In genomic region chr6:88940090-88940916, GRCm38 (mm10) we compare ENCODE assay signal across 9 mouse cellular contexts. TPM values are rescaled to one million over a fixed set of nuclear protein-coding genes. Genes with fewer than 3 reads are reported as not detected.
DNase-seq lines count a peak whose midpoint lies in the region; ATAC-seq and TF ChIP-seq lines count a peak whose summit lies in the region.
"Had no signal": no experiment of that assay in that cellular context is flagged by ENCODE, and none has a peak within 500 bp of the region (broad histone marks: within the 10 kb centered on the region; RNA-seq: fewer than 3 reads in every experiment).

No protein-coding gene starts in this region.

- no peaks in the 10 kb centered on the region for H3K79me2 ChIP-seq in heart, adult 2 months (replicated peaks; ENCODE audit: control insufficient read depth, insufficient read depth, low read length)

- ATAC-seq in heart, postnatal 0 days (ENCODE audit: insufficient read depth, low read depth) = no peak
- no peak for ATAC-seq in kidney, embryonic 15.5 days (replicated peaks; ENCODE audit: low FRiP score)

- H3K9me3 ChIP-seq in heart, postnatal 0 days (replicated peaks; ENCODE audit: control insufficient read depth, low read length) = no peaks in the 10 kb centered on the region
- H3K9me3 ChIP-seq in kidney, embryonic 15.5 days (replicated peaks) = no peaks in the 10 kb centered on the region
- H3K9me3 ChIP-seq: hindbrain, embryonic 15.5 days had no signal

- WGBS in heart, adult 2 months = 65% methylated on average over 9 of the region's 9 CpGs
- 64% methylated on average over 9 of the region's 9 CpGs for WGBS in heart, postnatal 0 days
- WGBS in kidney, embryonic 15.5 days = 77% methylated on average over 9 of the region's 9 CpGs

- peaks cover 9% of the 10 kb centered on the region for H3K4me1 ChIP-seq in heart, adult 2 months (ENCODE audit: control insufficient read depth, insufficient read depth, low read length)
- H3K4me1 ChIP-seq in heart, postnatal 0 days (ENCODE audit: control insufficient read depth, insufficient read depth) = peaks cover 30% of the 10 kb centered on the region
- H3K4me1 ChIP-seq in kidney, embryonic 15.5 days = 0 out of 2 replicates have a peak, but pooled peaks cover 2% of the 10 kb centered on the region

- H3K27me3 ChIP-seq in heart, adult 2 months (ENCODE audit: control insufficient read depth, insufficient read depth, low read length) = no peaks in the 10 kb centered on the region
- no peaks in the 10 kb centered on the region for H3K27me3 ChIP-seq in heart, postnatal 0 days (ENCODE audit: control insufficient read depth, insufficient read depth, low read length)
- no peaks in the 10 kb centered on the region for H3K27me3 ChIP-seq in kidney, embryonic 15.5 days
- H3K27me3 ChIP-seq: hindbrain, embryonic 15.5 days had no signal

- no peaks in the 10 kb centered on the region for H3K36me3 ChIP-seq in heart, adult 2 months (ENCODE audit: control insufficient read depth, insufficient read depth, low read length)
- no peaks in the 10 kb centered on the region for H3K36me3 ChIP-seq in heart, postnatal 0 days (replicated peaks; ENCODE audit: control insufficient read depth, insufficient read depth, low read length)
- no peaks in the 10 kb centered on the region for H3K36me3 ChIP-seq in kidney, embryonic 15.5 days
- H3K36me3 ChIP-seq: hindbrain, embryonic 15.5 days had no signal

- no peak for TF ChIP-seq POLR2A in heart, adult 2 months (IDR thresholded peaks at IDR 0.05; ENCODE audit: insufficient read depth, low read depth, low read length)

- H3K4me2 ChIP-seq in heart, postnatal 0 days (ENCODE audit: low read depth, low read length) = peak overlapping the region; percentile 30
- H3K4me2 ChIP-seq in kidney, embryonic 15.5 days = no peak overlapping the region
- H3K4me2 ChIP-seq: hindbrain, embryonic 15.5 days had no signal

- intact Hi-C loops in heart, adult 2 months (cut with DNase I) = no loop called here
- intact Hi-C loops in heart, postnatal 10 days (cut with DNase I) = no loop called here

- no peak for TF ChIP-seq CTCF in heart, adult 2 months (IDR thresholded peaks at IDR 0.05)
- no peak for TF ChIP-seq CTCF in heart, postnatal 0 days (IDR thresholded peaks at IDR 0.05; ENCODE audit: low read depth)

- peak overlapping the region; percentile 43 for H3K9ac ChIP-seq in heart, adult 2 months (ENCODE audit: low read depth, low read length)
- H3K9ac ChIP-seq in heart, postnatal 0 days (replicated peaks; ENCODE audit: low read depth, low read length) = peak overlapping the region; percentile 26; the same call in 1 of the 2 replicates
- H3K9ac ChIP-seq in kidney, embryonic 15.5 days = no peak overlapping the region
- H3K9ac ChIP-seq: hindbrain, embryonic 15.5 days had no signal

- H3K4me3 ChIP-seq in heart, adult 2 months = no peak overlapping the region
- H3K4me3 ChIP-seq in heart, postnatal 0 days (ENCODE audit: low read depth, low read length) = no peak overlapping the region
- no peak overlapping the region for H3K4me3 ChIP-seq in kidney, embryonic 15.5 days (replicated peaks)
- H3K4me3 ChIP-seq: hindbrain, embryonic 15.5 days had no signal

- DNase-seq in heart, adult 2 months = peak in 1 of 2 experiments; percentile 38
- DNase-seq in heart, postnatal 10 days = no peak
- DNase-seq in spleen, postnatal 36 days (ENCODE audit: low spot score in 2 of 2) = peak; percentile 15 to 24
- no peak for DNase-seq in spleen, adult 12 weeks (ENCODE audit: low spot score)
- no peak for DNase-seq in heart, postnatal 0 days (ENCODE audit: low spot score)
- DNase-seq in natural killer cell, adult 2 months (ENCODE audit: low spot score in 2 of 2) = peak; percentile 41 to 56
- no peak for DNase-seq in right cerebral cortex, adult 2 months (ENCODE audit: low spot score in 2 of 2)

- H3K27ac ChIP-seq in heart, adult 2 months = peak overlapping the region; percentile 93
- H3K27ac ChIP-seq in heart, postnatal 0 days (ENCODE audit: low read depth) = peak overlapping the region; percentile 93
- H3K27ac ChIP-seq in kidney, embryonic 15.5 days = no peak overlapping the region

- no peak for TF ChIP-seq EP300 in heart, adult 2 months (IDR thresholded peaks at IDR 0.05; ENCODE audit: insufficient read depth, low read depth, low read length)
- TF ChIP-seq EP300 in heart, postnatal 0 days (IDR thresholded peaks at IDR 0.05; ENCODE audit: low read depth) = no peak

RNA-seq across cellular contexts. Expression of gene Tpra1, which starts 38.3 kb away (rescaled TPM):
- total RNA-seq in heart, adult 2 months (2021) = 10 to 100 TPM; 34.4 to 34.8 TPM
- 88.0 and 118 TPM in 2 replicates for polyA plus RNA-seq in heart, adult 2 months (2012; rRNA removed)
- 10 to 100 TPM; 31.8 to 34.3 TPM for total RNA-seq in heart, postnatal 10 days (2021)
- 45.9 and 131 TPM in 2 replicates for total RNA-seq in heart, postnatal 0 days (2014; rRNA removed; ENCODE audit: low replicate concordance)
- polyA plus RNA-seq in heart, postnatal 0 days (2015; fragmentation: Nextera tagmentation; extraction: Ambion mirVana) = 39.1 and 46.9 TPM in 2 replicates
- 68.3 and 75.1 TPM in 2 replicates for polyA plus RNA-seq in kidney, embryonic 15.5 days (2015; fragmentation: Nextera tagmentation; extraction: Ambion mirVana)

RNA-seq across cellular contexts. Expression of gene Mcm2, which starts 41.7 kb away (rescaled TPM):
- total RNA-seq in heart, adult 2 months (2021) = 1 to 10 TPM; 5.3 to 6.1 TPM
- 4.8 and 5.4 TPM in 2 replicates for polyA plus RNA-seq in heart, adult 2 months (2012; rRNA removed)
- 10 to 100 TPM; 36.7 to 48.8 TPM for total RNA-seq in heart, postnatal 10 days (2021)
- 38.8 and 49.9 TPM in 2 replicates for total RNA-seq in heart, postnatal 0 days (2014; rRNA removed; ENCODE audit: low replicate concordance)
- polyA plus RNA-seq in heart, postnatal 0 days (2015; fragmentation: Nextera tagmentation; extraction: Ambion mirVana) = 25.2 and 25.6 TPM in 2 replicates
- polyA plus RNA-seq in kidney, embryonic 15.5 days (2015; fragmentation: Nextera tagmentation; extraction: Ambion mirVana) = 145 and 158 TPM in 2 replicates

Comparison
In these comparisons a context has a peak if more than half of its experiments do, and no peak if none do; other contexts are left out.
1. DNase-seq: peak in spleen, postnatal 36 days (2 of 2) and natural killer cell, adult 2 months (2 of 2); none in heart, postnatal 10 days (0 of 2), spleen, adult 12 weeks (single experiment), heart, postnatal 0 days (single experiment) and right cerebral cortex, adult 2 months (0 of 2).